Mouse (Mus musculus): Measurements from ENCODE around the gene Pan2.
A peak's percentile ranks its signal among the peaks of the same experiment; 100 is the strongest.
"Not testable (repeated sequence)": the region's sequence is repeated elsewhere in the genome, so short reads cannot be mapped to it uniquely, and the experiment has no call there.

Gene Pan2

GRCm38 (mm10) chr10:128303126-128304021, at the start of gene Pan2:
TSS of gene Pan2 (plus strand) at chr10:128303335.
- peak; percentile 100 for DNase-seq (ENCODE audit: low spot score)

- no peak for DNase-seq (ENCODE audit: low spot score)
Observed at GRCm38 (mm10) chr10:128253677-128254255, 49.4 kb upstream of the Pan2 start, which contains the start of gene Apon. TSS of gene Apon (plus strand) at chr10:128254096.

GRCm38 (mm10) chr10:128255925-128256324, 47.2 kb upstream of the Pan2 start:
- DNase-seq (ENCODE audit: low spot score) = no peak

GRCm38 (mm10) chr10:128256328-128256727, 46.8 kb upstream of the Pan2 start:
- no peak for DNase-seq (ENCODE audit: low spot score)

- DNase-seq (ENCODE audit: low spot score) = no peak
Observed at GRCm38 (mm10) chr10:128258953-128259352, 44.2 kb upstream of the Pan2 start.

- DNase-seq (ENCODE audit: low spot score) = no peak
Observed at GRCm38 (mm10) chr10:128259946-128260345, 43.2 kb upstream of the Pan2 start.

- DNase-seq (ENCODE audit: low spot score) = not testable (repeated sequence)
Observed at GRCm38 (mm10) chr10:128260376-128260775, 42.8 kb upstream of the Pan2 start.

GRCm38 (mm10) chr10:128262300-128262699, 40.8 kb upstream of the Pan2 start:
- no peak for DNase-seq (ENCODE audit: low spot score)

- DNase-seq (ENCODE audit: low spot score) = no peak
Observed at GRCm38 (mm10) chr10:128263393-128264310, 39.5 kb upstream of the Pan2 start.

- DNase-seq (ENCODE audit: low spot score) = no peak
Observed at GRCm38 (mm10) chr10:128268371-128268770, 34.8 kb upstream of the Pan2 start, which contains the start of gene Apof. TSS of gene Apof (plus strand) at chr10:128268671.

- no peak for DNase-seq (ENCODE audit: low spot score)
Observed at GRCm38 (mm10) chr10:128269206-128269910, 33.8 kb upstream of the Pan2 start.

- peak; percentile 100 for DNase-seq (ENCODE audit: low spot score)
Observed at GRCm38 (mm10) chr10:128270287-128270841, 32.8 kb upstream of the Pan2 start, which contains the start of gene Stat2. TSS of gene Stat2 (plus strand) at chr10:128270559.

- DNase-seq (ENCODE audit: low spot score) = peak; percentile 48
Observed at GRCm38 (mm10) chr10:128270866-128271265, 32.3 kb upstream of the Pan2 start.

GRCm38 (mm10) chr10:128271883-128272282, 31.3 kb upstream of the Pan2 start:
- DNase-seq (ENCODE audit: low spot score) = no peak

- not testable (repeated sequence) for DNase-seq (ENCODE audit: low spot score)
Observed at GRCm38 (mm10) chr10:128272819-128273439, 30.2 kb upstream of the Pan2 start.

- DNase-seq (ENCODE audit: low spot score) = peak; percentile 68
Observed at GRCm38 (mm10) chr10:128275374-128275773, 27.8 kb upstream of the Pan2 start.

- DNase-seq (ENCODE audit: low spot score) = no peak
Observed at GRCm38 (mm10) chr10:128278158-128278557, 25.0 kb upstream of the Pan2 start.

- DNase-seq (ENCODE audit: low spot score) = no peak
Observed at GRCm38 (mm10) chr10:128280943-128281342, 22.2 kb upstream of the Pan2 start.

- DNase-seq (ENCODE audit: low spot score) = no peak
Observed at GRCm38 (mm10) chr10:128281682-128282081, 21.5 kb upstream of the Pan2 start.

GRCm38 (mm10) chr10:128282886-128283450, 20.2 kb upstream of the Pan2 start:
- DNase-seq (ENCODE audit: low spot score) = no peak
